Mouse (Mus musculus) cerebellum, adult (tissue): ENCODE measurements around the gene Ppp1r13b.

Experiments
- ATAC-seq: cut with Nextera tagmentation; 2 replicates; pipeline ENCODE4 v1.9.2; 2017; ENCODE audit warnings: mild to moderate bottlenecking, moderate library complexity, mixed read lengths; ENCODE audit not compliant: insufficient number of reproducible peaks, low FRiP score, low TSS enrichment

Gene Ppp1r13b

DNA sequence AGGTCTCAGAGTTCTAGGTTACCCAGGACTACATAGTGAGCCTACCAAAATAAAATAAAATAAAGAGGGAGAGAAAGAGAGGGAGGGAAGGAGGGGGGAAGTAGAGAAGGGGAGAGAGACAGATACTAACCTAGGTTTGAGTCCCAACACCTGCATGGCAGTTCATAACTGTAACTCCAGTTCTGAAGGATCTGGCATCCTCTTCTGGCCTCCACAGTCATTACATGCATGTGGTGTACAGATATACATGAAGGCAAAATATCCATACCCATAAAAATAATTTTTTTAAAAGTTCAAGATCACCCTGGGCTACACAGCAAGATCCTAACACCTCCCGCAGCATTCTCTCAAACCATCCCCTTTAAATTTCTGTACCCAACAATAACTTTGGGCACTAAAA is 20.9 kb downstream of the Ppp1r13b start:
- ATAC-seq = no peak

DNA sequence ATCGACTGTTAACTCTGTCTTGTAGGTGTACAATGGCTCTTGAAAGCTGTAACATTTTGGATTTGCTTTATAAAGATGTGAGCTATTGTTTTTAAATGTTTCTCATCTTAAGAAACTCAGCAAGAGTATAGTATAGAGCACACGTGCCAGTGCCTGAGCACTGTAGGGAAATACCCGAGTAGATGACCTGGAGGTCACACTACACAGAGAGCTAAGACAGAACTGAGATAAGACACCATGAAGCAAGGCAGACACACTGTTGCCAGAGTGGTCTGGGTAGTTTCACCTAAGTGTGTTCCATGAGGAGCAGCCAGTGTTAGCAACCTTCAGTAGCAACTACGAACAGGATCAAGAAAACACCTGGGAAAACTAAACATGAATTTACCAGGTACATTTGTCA is 25.1 kb downstream of the Ppp1r13b start:
- no peak for ATAC-seq

DNA sequence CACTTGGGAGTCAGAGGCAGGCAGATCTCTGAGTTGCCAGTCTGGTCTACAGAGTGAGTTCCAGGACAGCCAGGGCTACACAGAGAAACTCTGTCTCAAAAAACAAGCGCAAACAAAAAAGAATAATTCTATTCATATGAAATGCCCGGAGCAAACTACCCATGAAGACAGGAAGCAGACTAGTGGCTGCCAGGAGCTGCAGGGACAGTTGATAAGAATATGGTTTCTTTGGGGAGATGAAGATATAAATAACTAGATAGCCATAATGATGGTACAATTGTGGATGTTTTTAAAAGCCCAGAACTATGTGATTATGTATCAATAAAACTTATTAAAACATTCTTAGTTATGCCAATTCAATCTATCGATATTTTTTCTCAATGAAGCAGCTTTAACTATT is 25.9 kb downstream of the Ppp1r13b start:
- no peak for ATAC-seq

DNA sequence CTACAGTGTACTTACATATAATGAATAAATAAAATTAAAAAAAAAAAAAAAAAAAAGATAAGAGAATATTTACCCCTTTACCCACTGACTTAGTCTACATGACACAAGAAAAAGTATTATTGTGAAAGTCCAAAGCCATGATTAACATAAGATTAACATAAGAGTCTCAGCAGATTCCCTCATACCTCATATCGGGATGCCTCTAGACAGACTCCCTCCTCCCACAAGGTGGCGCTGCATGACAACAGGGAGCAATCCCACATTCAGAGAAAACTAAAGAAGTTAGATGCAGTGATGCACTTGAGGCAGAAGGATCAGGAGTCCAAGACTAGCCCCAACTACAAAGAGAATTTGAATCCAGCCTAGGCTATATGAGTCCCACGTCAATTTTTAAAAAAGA is 29.7 kb downstream of the Ppp1r13b start:
- peak; percentile 45; the same call in 1 of the 2 replicates for ATAC-seq

DNA sequence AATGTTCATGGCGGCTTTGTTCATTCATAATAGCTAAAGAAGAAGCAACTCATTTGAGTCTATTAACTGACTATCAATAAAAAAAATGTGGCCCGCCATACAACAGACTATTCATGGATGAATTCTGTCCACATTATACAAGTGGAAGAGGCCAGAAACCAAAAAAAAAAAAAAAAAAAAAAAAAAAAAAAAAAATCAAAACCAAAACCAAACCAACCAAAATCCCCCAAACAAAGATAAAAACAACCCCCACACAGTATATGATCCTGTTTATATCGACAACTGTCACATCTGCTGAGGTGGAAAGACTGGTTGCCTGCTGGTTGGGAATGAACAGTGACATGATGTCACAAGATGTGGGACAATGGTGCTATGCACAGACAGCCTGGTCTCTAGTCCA is 32.4 kb downstream of the Ppp1r13b start:
- ATAC-seq = no peak

DNA sequence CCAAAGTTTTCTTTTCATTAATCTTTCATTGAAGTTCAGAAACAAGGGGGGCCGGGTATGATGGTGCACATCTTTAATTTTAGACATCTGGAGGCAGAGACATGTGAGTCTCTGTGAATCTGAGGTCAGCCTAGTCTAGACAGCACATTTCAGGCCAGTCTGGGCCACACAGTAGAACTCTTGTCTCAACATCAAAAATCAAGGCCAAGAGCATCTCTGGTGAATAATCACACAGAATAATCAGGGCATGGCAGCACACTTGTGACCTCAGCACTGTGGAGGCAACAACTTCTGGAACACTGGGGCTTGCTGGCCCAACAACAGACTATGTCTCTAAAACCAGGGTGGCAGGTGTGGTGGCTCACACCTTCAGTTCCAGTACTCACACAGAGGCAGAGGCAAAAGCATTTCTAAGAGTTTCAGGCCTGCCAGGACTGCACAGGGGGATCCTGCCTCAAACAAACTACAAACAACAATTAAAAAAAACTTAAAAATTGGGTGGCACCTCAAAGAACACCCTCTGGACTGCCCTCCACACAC is 33.2 kb downstream of the Ppp1r13b start:
- ATAC-seq = no peak

DNA sequence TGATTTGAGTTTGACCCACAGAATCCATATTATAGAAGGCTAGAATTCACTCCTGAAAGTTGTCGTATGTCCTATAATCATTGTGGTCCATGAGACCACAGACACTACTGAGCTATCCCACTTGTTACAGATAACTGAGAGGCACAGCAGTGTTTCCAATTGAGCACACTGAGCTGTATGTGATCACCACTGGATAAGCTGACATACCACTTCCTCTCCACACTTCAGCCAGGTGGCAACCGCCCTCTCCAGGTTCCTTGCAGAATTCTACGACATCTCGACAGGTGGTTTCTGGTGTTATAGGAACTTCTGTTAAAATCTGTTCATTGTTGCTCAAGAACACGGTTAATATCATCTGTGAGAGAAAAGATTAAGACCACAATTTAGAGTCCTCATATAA is 35.8 kb downstream of the Ppp1r13b start:
- no peak for ATAC-seq

DNA sequence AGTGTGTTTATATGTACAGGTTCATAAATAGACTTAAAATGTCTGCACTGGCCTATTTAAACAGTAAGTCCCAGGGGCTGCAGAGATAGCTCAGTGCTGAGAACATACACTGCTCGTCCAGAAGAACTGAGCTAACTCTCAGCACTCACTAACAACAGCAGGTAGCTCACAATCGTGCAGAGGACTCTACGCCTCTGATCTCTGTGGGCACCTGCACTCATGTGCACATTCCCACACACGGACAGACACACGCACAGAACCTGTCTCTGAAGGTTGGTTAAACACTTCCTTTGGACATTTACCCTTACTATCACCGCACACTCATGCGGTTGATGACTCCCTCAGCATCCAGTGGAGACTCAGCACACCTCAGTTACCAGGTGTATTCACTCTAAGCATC is 37.1 kb downstream of the Ppp1r13b start:
- ATAC-seq = no peak

DNA sequence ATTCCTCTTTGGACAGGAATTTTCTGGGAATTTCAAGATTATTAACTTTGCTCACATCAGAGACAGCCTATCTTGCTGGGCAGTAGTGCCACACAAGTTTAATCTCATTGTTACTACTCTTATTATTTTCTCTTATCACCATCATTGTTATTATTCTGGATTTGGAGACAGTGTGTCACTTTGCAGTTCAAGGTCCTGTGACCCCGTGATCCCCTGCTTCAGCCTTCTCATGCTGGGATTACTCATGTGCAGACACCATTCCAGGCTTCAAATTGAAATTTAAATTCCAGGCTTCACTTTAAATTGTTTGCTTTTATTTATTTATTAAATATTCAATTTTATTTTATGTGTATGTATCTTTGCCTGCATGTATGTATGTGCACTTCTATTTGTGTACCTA is 38.1 kb downstream of the Ppp1r13b start:
- no peak for ATAC-seq

DNA sequence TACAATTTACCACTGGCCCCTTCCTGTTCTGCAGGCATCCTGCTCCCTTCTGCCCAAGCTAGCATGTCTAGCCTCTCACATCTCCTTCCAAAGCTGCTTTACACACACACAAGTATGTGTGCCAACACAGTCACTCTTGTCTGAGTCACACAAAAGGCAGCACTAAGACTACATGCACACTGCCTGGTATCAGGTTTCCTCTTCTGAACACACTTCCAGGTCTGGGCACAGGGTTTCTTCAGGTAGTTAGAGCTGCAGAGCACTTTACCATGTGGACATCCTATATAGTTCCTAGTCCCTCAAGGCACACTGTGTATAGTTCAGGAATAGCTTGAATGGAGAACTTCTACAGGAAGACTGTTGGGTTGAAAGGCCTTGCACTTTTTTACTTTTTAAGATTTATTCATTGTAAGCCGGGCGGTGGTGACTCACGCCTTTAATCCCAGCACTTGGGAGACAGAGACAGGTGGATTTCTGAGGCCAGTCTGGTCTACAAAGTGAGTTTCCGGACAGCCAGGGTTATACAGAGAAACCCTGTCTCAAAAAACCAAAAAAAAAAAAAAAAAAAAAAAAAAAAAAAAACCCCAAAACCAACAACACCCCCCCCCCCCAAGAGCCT is 43.6 kb downstream of the Ppp1r13b start:
- ATAC-seq = no peak

DNA sequence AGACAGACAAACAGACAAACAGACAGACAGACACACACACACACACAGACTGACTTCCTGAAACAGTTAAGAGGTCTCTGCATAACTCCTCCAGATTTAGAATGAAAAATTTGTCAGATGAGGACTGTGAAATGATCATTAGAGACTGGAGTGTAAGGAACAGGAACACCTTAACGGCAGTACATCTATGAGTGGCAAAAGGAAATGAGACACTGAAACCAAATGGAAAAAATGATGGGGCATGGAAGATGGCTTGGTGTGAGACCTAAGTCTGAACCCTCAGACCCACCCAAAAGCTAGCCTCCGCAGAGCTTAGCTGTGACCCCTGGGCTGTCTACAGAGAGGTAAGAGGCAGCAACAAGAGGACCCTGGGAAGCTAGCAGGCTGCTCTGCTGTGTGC is 52.5 kb downstream of the Ppp1r13b start:
- no peak for ATAC-seq

DNA sequence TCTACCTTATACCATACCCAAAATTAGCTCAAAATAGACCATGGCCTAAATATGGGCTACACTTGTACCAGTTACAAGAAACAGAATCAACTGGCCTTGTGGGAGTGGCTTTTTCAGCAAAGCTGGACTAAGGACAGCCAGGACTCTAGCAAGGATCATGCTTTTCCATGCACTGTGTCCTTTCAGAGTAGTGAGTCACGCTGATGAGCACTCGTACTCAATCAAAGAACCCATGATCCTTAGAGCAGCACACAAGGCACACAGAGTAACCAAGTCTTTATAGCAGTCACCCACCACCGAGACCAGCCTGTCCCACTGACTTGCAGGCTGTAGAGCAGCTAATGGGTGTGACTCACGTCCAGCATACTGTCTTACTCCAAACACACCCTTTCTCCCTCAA is 54.4 kb downstream of the Ppp1r13b start:
- ATAC-seq = no peak

DNA sequence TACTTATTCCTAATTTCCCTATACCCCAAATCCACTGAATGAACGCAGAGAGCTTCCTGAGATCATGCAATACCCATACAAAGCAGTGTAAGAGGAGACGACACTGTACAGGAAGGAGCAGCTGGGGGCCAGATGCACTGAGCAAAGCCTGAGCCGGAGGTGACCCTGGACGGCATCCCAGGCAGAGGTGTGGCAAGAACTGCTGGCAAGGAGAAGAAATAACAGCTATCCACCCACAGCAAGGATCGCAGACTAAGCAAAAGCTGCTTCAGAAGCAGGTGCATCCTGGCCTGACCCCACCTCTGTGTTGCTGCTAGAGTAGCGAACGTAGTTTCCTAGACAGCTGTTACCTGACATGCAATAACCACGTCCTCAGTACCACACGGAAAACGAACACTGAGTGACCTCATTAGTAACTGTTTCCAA is 54.9 kb downstream of the Ppp1r13b start:
- no peak for ATAC-seq

DNA sequence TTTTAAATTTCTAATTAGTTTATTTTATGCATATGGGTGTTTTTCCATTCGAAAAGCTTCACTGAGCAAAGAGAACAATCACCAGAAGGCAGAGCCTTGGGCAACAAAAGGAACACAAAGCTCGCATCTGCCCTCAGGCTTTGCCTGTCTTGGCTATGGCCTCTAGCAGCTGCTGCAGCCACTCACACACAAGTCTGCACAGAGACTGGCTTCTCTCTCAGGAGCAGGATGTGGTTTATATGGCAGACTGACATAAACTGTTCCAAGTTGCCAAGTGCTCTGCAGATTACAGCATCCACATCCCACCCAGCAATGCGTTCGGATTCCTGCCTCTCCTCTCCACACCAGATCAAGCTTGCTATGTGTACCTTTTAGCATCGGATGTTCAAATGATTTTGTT is 56.2 kb downstream of the Ppp1r13b start:
- no peak for ATAC-seq

DNA sequence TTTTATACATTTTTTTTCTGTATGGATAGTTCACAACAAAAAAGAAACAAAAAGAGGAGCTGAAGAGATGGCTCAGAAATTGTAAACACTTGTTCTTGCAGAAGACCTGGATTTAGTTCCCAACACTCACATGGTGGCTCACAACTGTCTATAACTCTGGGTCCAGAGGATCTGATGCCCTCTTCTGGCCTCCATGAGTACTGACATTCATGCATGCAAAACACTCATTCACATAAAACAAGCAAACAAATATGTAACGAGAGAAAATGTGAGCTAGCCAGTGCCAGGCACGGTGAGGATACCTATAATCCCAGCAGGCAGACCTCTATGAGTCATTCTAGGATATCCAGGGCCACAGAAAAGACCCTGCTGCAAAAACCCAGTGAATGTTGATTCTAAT is 56.7 kb downstream of the Ppp1r13b start:
- ATAC-seq = no peak

DNA sequence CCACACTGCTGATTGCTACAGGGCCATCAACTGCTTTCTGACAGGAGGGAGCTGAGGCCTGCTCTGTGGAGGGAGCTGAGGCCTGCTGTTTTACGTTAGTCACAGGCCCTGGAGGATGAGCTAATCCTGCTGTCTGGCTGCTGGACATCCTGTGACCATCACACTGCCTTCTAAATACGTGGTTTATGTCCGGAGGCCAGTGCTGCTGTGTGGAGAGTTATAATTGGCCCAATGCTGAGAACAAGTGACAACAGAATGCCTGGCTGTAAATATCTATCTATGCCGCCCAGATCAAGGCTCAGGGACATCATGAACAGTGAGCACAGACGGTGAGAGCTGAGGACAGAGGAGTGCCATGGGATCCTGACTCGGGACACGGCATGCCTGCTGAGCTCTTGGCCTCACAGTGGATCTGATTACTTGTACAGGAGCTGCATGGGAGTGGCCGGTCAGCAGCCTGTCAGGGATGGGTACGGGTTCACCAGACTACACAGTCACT is 59.6 kb downstream of the Ppp1r13b start:
- ATAC-seq = peak; percentile 20; the same call in 1 of the 2 replicates

DNA sequence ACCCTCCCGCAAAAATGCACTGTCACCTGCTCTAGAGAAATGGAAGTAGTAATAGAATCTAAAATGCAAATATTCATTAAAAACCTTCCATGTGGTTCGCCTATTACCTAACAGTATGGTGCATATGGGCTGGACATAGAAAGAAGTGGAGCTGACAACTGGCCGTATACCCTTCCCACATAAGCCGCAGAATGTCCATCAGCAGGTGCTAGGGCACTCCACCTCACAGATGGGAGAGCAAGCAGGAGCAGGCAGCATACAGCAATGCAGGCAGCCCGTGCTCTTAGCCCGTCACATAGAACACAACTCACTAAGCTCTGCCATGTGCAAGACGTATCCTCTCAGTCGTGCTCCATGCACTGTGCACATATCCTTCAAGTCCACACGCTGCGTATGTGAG is 61.1 kb downstream of the Ppp1r13b start:
- ATAC-seq = no peak

DNA sequence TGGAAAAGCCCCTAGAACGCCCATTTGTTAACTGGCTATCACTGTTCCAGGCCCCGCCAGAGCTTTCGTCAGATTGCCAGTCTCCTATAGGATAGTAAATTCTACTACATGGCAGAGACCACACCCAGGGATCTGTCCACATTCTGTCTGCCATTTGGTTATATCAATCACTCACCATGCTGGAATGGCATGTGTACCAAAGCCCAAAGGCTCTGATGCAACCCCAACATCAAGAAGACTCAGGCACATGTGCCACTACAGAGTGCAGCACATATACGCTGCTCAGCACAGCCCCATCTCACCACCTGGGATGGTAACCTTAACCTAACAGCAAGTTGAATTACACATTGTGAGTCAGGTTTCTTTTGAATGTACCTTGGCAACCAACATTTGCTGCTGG is 62.0 kb downstream of the Ppp1r13b start:
- ATAC-seq = no peak

DNA sequence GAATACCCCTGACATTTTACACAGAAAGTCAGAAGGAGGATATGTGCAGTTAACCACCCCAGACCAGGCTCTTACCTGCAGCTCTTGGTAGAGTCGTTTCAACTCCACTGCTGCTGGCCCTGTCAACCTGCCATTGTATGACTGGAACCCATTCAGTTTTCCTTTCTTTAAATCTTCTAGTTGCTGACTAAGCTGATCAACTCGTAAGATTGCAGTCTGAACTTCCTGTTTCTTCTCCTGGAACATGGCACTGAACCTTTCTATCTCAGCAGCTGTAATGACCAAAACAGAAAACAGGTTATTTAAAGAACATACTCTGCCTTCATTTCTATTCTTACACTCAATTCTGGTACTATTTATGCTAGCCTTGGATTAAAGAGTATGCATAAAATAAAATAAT is 64.4 kb downstream of the Ppp1r13b start:
- no peak for ATAC-seq

DNA sequence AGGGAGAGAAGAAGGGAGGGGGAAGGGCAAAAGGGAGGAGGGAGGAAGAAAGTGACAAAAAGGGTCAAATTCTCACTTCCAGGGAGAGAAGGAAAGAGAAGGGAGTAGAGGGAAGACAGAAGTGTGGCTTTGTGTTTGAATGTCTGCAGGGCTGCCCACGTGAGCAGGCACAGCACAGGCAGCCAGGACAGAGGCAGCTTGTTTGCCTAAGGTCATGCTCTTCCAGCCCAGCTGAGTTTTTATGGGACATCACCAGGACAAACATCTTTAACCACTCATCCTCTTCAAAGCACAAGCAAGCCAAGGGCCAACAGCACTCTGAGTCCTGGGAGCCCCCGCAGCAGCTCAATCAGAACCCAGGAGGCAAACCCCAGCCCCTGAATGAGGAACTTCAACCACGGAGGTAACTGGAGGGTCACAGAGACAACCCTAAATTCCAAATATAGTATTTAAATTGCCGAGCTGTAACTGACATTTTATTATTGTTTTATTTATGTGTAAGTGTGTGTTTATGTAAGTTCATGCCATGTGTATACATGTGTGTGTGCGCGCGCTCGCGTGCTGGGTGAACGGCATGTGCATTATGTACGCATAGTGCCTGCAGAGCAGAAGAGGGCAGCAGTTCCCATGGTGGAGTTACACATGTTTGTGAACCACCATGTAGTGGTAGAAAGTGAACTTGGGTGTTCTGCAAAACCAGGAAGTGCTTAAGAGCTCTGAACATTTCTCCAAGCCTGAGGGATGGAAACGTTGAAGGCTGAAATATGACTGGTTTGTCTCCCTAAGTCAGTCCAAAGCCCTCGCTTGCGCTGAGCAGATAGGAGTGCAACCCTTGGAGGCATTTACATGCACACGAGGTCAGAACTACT is 65.1 kb downstream of the Ppp1r13b start:
- ATAC-seq = no peak

DNA sequence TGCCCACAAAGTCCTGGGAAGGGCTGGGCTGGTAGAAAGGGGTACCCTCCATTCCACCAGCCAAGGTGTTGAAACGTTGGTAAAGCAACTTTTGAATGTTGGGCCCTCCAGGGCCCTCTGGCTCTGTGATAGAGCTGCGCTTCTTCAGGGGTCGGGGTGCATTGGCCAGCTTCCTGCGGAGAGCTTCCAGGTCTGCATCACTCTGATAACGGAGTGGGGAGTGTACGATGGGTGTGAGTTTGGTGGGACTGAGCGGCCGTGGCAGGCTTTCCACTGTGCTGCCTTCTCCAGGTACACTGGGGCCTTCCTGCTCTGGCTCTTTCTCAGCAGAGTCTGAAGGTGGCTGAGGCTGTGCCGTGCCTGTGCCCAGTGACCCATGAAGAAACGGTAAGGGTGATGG is 74.5 kb downstream of the Ppp1r13b start:
- ATAC-seq = no peak

DNA sequence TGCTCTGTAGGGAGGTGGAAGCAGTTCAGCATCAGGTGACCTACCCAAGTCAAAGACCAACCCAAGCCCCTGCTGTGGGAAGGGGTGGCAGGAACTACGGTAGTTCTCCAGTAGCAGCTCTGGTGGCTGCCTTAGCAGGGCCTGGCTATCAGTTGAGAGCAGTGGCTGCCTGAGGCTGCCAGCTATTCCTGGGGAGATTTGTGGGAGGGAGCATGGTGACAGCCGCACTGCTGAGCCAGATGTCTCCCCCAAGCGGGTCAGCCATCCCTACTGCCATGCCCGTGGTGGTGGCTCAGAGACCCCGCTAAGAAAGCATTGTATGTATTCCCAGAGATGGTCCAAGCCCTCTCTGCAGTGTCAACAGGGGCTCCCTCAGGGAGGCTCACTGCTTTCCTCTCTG is 75.3 kb downstream of the Ppp1r13b start:
- ATAC-seq = no peak
